Mouse (Mus musculus) adrenal gland, postnatal 10 days (tissue): Measurements from ENCODE around the gene Epb41l3. TPM values are rescaled to one million over a fixed set of nuclear protein-coding genes. Genes with fewer than 3 reads are reported as not detected.
"Not testable (repeated sequence)": the region's sequence is repeated elsewhere in the genome, so short reads cannot be mapped to it uniquely, and the experiment has no call there.

ENCODE experiments used
- DNase-seq: peaks from one replicate; pipeline ENCODE4 v3.0.0; 2021; ENCODE audit warnings: mixed read lengths
- total RNA-seq, 2 experiments: library from RNA; stranded (reverse); gene quantifications; 2 replicates each; pipeline ENCODE4 v1.2.3; 2021

The Epb41l3 gene
- total RNA-seq, 2 experiments from 2014 or later, result 17.9 to 27.0 TPM

- DNase-seq, result peak; percentile 73
Observed at GRCm38 (mm10) chr17:69105799-69106401, 30.4 kb downstream of the Epb41l3 start.

DNA sequence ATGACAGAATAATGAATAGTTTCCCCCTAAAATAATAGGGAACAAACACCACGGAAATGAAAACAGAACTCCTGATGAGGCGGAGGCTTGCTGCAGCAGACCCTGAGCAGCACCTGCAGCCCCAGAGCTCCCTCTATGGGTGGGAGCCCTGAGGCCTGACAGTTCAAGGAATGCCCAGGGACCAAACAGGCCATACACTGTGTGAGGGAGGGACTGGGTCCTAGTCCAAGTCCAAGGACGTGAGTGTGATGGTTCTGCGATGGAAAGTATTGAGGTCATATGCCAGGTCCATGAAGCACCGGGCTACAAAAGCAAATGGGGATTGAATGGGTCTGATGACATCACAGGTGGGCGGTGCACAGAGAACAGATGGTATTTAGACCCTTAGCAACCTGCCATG, 33.7 kb downstream of the Epb41l3 start:
- DNase-seq, result peak; percentile 18

DNA sequence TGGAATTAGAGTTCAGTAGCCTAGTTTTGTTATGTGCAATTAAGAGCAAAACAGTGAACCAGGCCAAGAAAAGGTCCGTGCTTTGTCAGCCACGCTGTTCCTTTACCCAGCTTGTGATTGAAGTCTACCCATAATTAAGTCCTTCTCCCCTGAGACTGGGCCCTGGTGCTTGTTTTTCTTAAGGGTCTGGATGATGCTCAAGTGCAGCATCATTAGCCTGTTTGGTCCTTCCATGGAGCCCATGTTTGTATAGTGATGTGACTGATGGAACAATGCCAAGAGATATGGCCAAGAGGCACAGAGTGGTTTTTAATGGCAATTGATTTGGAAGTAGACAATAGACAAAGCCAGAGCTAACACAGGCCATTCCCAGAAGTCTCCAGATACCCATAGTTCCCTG, 36.7 kb downstream of the Epb41l3 start:
- no peak for DNase-seq

GRCm38 (mm10) chr17:69119183-69119582, 43.7 kb downstream of the Epb41l3 start:
- DNase-seq, result no peak

- peak; percentile 10 for DNase-seq
Observed at GRCm38 (mm10) chr17:69120533-69121358, 45.3 kb downstream of the Epb41l3 start.

DNA sequence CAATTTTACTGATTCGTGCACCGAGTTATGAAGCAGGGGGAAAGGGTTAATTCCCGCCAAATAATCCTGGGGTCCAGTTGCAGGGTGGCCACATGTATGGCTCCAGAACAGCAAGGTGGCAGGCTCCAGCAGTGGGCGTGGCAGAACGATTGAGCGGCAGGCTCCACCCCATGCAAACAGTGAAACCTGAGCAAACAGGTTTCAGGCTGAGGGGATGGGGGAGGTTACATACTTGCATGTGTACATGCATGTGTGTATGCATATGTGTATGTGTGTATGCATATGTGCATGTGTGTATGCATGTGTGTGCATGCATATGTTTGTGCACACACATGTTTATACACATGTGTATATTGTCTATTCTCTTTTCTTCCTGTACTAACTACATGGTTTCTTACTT, 46.9 kb downstream of the Epb41l3 start:
- not testable (repeated sequence) for DNase-seq

GRCm38 (mm10) chr17:69127436-69127835, 52.0 kb downstream of the Epb41l3 start:
- DNase-seq, result no peak

DNA sequence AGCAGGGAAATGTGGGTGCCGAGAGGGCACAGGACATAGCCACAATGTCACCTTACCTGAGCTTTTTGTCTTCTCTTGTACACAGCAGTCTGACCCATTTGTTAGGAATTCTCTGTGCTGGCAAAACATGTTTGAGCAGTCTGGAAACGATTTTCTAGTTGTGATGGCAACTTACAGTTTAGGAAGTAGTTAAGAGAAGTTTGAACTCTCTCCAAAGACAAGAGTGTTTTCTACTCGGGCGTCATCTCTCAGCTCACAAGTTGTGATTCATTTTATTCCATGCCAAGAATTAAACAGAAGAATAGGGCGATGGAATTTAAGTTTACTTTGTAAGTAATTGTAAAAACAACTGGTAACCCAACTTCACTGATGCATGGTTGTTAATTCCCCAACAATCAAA, 52.5 kb downstream of the Epb41l3 start:
- no peak for DNase-seq

- DNase-seq, result no peak
Observed at GRCm38 (mm10) chr17:69129434-69129833, 54.0 kb downstream of the Epb41l3 start.

GRCm38 (mm10) chr17:69143017-69143416, 67.5 kb downstream of the Epb41l3 start:
- no peak for DNase-seq

DNA sequence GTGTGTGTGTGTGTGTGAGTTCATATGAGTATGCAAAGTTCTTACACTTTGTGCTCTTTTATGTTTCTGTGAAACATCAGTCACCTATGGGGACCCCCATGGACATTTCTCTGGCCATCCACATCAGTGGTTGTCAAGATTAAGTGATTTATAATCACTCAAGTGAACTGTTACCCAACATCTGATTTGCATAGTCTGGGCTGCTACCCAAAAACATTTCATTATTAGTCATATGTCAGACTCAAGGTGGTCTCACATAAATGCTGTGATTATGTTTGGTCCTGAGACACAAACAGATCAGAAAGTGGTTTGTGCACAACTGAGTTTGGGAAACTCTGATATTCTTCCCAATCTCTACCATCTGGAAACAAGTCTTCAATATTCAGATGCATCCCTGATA, 75.3 kb downstream of the Epb41l3 start:
- DNase-seq, result no peak

DNA sequence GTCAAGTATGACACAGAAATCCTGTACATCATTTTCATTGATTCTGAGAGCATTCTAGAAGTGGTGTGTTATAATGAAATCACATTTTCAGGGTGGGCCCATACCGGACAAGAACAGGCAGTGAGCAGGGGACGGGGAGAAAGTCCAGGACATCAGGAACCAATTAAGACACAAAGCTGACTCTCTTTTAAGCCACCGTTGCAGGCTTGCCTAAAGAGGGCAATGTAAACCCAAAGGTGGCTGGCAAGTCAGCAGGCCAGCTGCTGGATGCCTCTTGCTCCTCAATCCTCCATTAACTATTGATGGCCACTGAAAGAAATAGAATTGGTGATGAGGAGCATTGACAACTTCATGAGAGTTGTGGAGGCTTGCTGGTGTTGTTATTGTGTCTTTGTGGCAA, 75.8 kb downstream of the Epb41l3 start:
- DNase-seq, result no peak

- no peak for DNase-seq
Observed at GRCm38 (mm10) chr17:69155034-69155433, 79.6 kb downstream of the Epb41l3 start.

DNA sequence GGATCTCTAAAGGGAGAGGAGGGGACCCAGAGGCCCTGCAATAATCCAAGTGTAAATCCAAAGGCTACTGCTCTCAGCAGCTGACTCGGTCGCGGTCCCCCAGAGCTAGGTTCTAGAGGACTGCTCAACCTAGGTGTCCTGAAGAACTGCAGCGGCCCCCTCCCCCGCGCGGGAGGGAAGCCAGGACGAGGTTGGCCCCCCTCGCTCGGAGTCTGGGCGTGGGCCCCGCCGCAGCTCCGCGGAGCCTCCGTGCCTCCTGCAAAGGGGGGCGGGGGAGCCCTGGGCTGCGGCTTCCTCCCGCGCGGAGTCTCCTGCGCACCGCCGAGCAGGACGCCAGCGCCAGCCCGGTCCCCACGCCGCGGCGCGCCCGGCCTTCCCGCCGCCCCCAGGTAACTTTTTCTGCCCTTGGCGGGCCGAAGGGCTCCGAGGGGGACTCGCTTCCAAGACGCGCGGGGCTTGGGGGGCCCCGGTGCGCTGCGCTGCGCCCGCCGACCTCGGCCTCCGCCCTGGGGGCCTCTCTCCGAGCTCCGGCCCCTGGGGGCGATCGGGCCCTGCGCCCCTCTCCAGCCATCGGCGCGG, 81.1 kb downstream of the Epb41l3 start:
- peak; percentile 65 for DNase-seq

- DNase-seq, result peak; percentile 31
Observed at GRCm38 (mm10) chr17:69157101-69157808, 81.8 kb downstream of the Epb41l3 start.

DNA sequence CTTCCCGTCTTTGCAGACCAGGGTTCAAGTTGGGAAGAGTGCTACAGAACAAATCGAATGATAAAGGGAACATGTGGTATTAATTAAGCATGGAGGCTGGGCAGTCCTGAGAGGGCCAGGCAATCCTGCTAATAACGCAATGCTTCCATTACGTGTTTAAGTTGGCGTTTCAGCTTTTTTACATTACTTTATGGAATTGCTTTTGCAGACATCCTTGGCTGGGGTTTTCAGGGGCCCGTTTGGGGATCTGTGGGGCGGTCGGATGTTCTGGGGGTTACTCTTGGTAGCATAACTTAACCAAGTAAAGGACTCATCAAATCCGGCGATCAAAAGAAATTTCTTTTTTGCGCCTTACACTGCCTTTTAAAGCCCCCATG, 82.3 kb downstream of the Epb41l3 start:
- DNase-seq, result no peak

- DNase-seq, result no peak
Observed at GRCm38 (mm10) chr17:69158690-69159089, 83.2 kb downstream of the Epb41l3 start.

GRCm38 (mm10) chr17:69162731-69163130, 87.2 kb downstream of the Epb41l3 start:
- DNase-seq, result no peak

- DNase-seq, result no peak
Observed at GRCm38 (mm10) chr17:69176949-69177501, 101.5 kb downstream of the Epb41l3 start.

- DNase-seq, result no peak
Observed at GRCm38 (mm10) chr17:69177954-69178353, 102.5 kb downstream of the Epb41l3 start.

DNA sequence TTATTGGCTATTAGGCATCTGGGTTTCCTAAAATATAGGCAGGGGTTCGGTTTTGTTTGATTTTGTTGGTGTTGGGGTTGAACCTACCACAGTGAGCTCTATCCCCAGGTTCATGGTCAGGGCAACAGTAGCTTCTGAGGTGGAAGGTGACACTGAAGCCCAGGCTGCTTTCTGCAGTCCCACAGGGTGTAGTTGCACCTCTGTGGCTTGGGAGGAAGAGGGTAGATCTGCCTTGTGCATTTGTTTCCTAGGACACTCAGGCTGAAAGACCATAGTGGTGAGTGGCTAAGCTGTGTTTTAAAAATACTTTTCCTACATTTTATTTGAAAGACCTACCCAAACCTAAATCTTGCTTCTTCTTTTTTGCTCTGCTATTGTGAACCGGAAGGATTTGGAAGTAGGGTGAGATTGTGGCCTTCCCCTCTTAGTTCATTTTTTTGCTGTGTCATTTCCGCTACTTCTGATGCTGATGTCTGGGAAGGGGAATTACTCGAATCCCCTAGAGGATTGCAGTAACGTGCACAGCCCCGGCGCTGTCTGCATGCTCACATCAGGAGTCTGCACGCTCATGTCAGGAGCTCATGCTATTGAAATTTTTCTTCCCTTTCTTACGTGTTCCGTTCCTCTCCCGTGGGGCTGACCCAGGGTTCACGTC, 105.5 kb downstream of the Epb41l3 start:
- DNase-seq, result peak; percentile 27
